Mouse (Mus musculus) bone marrow macrophage, adult 2 months (primary cell): ENCODE results near the gene Nudt1.

Experiments
- CTCF ChIP-seq: IDR thresholded peaks from 2 replicates; pipeline ENCODE4 v1.5.1; 2012; ENCODE audit warnings: low read depth, mild to moderate bottlenecking, low read length, moderate library complexity
- POLR2A ChIP-seq: IDR thresholded peaks from 2 replicates; pipeline ENCODE4 v1.6.1; 2012; ENCODE audit warnings: mild to moderate bottlenecking, low read depth, low read length, borderline replicate concordance

DNA sequence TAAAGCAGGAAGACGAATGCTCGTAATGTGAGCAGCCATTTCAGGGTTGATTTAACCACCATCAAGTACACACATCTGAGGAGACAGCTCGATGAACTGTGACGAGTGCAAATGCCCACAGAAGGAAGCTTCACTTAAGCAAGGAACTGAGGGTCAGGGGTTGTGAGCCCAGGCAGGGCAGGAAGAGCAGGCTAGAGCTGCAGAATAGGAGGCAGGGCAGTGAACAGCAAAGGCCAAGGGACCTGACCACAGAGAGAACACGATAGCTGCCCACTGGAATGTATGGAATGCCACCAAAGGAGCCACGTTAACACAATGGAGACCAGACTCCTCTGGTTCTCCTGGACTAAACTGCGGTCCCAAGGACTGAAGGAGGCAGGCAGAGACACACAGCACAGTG, 62.1 kb downstream of the Nudt1 start:
- no peak for TF ChIP-seq POLR2A
- TF ChIP-seq CTCF: no peak
